Mouse (Mus musculus) ovary, adult 10 weeks (tissue): Measurements from ENCODE around the gene Gnptg. TPM values are rescaled to one million over a fixed set of nuclear protein-coding genes. Genes with fewer than 3 reads are reported as not detected.

ENCODE experiments used
- polyA plus RNA-seq: library from polyadenylated mRNA; stranded (reverse); fragments of 350-450 nt; fragmentation: Illumina TruSeq; extraction: RNeasy Lipid Tissue Mini Kit (QIAGEN cat#74804); gene quantifications from one replicate; pipeline ENCODE4 v1.2.3, GENCODE M21; 2014

Gene Gnptg
- polyA plus RNA-seq = 8.4 TPM

GRCm38 (mm10) chr17:25239695-25240636 lies at the start of gene Gnptg, which contains the start of gene Tsr3:
Gene Gnptg (minus strand): TSS chr17:25240124.
Gene Tsr3 (plus strand): TSS chr17:25240170.

GRCm38 (mm10) chr17:25274571-25275346 lies 34.8 kb upstream of the Gnptg start, which contains the start of gene Ube2i:
Gene Ube2i (minus strand): TSS chr17:25274622.

GRCm38 (mm10) chr17:25256140-25256754 lies 16.3 kb upstream of the Gnptg start, which contains the start of gene Baiap3:
Gene Baiap3 (minus strand): TSS chr17:25256364.

GRCm38 (mm10) chr17:25188150-25189031 lies 51.5 kb downstream of the Gnptg start, which contains the start of gene Unkl:
Gene Unkl (plus strand): TSS chr17:25188397.

GRCm38 (mm10) chr17:25184129-25184691 lies 55.7 kb downstream of the Gnptg start, which contains the start of gene BC003965:
Gene BC003965 (plus strand): TSS chr17:25184554.

Other genes with a start within 250 kb of the Gnptg start
- gene Cramp1l, start 224.3 kb downstream of the Gnptg start, polyA plus RNA-seq = 8.0 TPM
- gene Ift140, start 224.0 kb downstream of the Gnptg start, polyA plus RNA-seq = 20.0 TPM
- gene Tmem204, start 156.5 kb downstream of the Gnptg start, polyA plus RNA-seq = 8.2 TPM
- 1.1 TPM for gene Telo2, start 124.2 kb downstream of the Gnptg start, polyA plus RNA-seq
- gene Ptx4, start 119.4 kb downstream of the Gnptg start, polyA plus RNA-seq = not detected
- gene Clcn7, start 106.7 kb downstream of the Gnptg start, polyA plus RNA-seq = 3.7 TPM
- gene Ccdc154, start 77.7 kb downstream of the Gnptg start, polyA plus RNA-seq = not detected
- not detected for gene Gm38655, start 64.7 kb downstream of the Gnptg start, polyA plus RNA-seq
- gene BC003965, start 55.6 kb downstream of the Gnptg start, polyA plus RNA-seq = 19.2 TPM
- 22.2 TPM for gene Unkl, start 51.7 kb downstream of the Gnptg start, polyA plus RNA-seq
- 4.8 TPM for gene Tsr3, start within 50 bp of the Gnptg start, polyA plus RNA-seq
- not detected for gene Baiap3, start 16.2 kb upstream of the Gnptg start, polyA plus RNA-seq
- 305 TPM for gene Ube2i, start 34.5 kb upstream of the Gnptg start, polyA plus RNA-seq
- gene Prss34, start 58.3 kb upstream of the Gnptg start, polyA plus RNA-seq = not detected
- gene Prss28, start 68.5 kb upstream of the Gnptg start, polyA plus RNA-seq = not detected
- gene Prss29, start 78.5 kb upstream of the Gnptg start, polyA plus RNA-seq = not detected
- gene Tpsab1, start 105.4 kb upstream of the Gnptg start, polyA plus RNA-seq = not detected
- not detected for gene Tpsb2, start 126.2 kb upstream of the Gnptg start, polyA plus RNA-seq
- not detected for gene Tpsg1, start 129.1 kb upstream of the Gnptg start, polyA plus RNA-seq
- 0.66 TPM for gene Cacna1h, start 193.7 kb upstream of the Gnptg start, polyA plus RNA-seq
- not detected for gene Tekt4, start 214.5 kb upstream of the Gnptg start, polyA plus RNA-seq